Mouse (Mus musculus) gastrocnemius, postnatal 25 days (tissue): ENCODE measurements at regions not wholly inside any gene's neighbourhood (a gene's known extent, or its start where the extent isn't known, plus 50 kb on each side); places are given as distances from the start of the nearest gene placed in this dataset.

Experiments used
- DNase-seq: peaks from one replicate; pipeline ENCODE4 v3.0.0; 2022

GRCm38 (mm10) chr3:128113209-128113608, 217.1 kb upstream of the Fam241a start:
- DNase-seq: no peak

- DNase-seq: no peak
These were observed 214.3 kb upstream of the Fam241a start for GRCm38 (mm10) chr3:128110406-128110805.

GRCm38 (mm10) chr3:128104516-128104915, 208.4 kb upstream of the Fam241a start:
- DNase-seq: no peak

- no peak for DNase-seq
These were observed 196.9 kb upstream of the Fam241a start for GRCm38 (mm10) chr3:128093046-128093445.

- DNase-seq: no peak
These were observed 192.1 kb upstream of the Fam241a start for GRCm38 (mm10) chr3:128088207-128088606.

GRCm38 (mm10) chr3:128087163-128087562, 191.0 kb upstream of the Fam241a start:
- no peak for DNase-seq

- DNase-seq: no peak
These were observed 186.3 kb upstream of the Fam241a start for GRCm38 (mm10) chr3:128082463-128082862.

- DNase-seq: no peak
These were observed 185.3 kb upstream of the Fam241a start for GRCm38 (mm10) chr3:128081430-128081829.

- no peak for DNase-seq
These were observed 171.7 kb upstream of the Fam241a start for GRCm38 (mm10) chr3:128067861-128068260.

- DNase-seq: no peak
These were observed 157.9 kb upstream of the Fam241a start for GRCm38 (mm10) chr3:128054031-128054430.

GRCm38 (mm10) chr3:128043709-128044108, 147.6 kb upstream of the Fam241a start:
- DNase-seq: no peak

GRCm38 (mm10) chr3:128040407-128041115, 144.4 kb upstream of the Fam241a start:
- DNase-seq: no peak

- no peak for DNase-seq
These were observed 143.1 kb upstream of the Fam241a start for GRCm38 (mm10) chr3:128039185-128039584.

GRCm38 (mm10) chr3:128036538-128036937, 140.4 kb upstream of the Fam241a start:
- no peak for DNase-seq

- DNase-seq: no peak
These were observed 134.2 kb upstream of the Fam241a start for GRCm38 (mm10) chr3:128030352-128030751.

GRCm38 (mm10) chr3:128029565-128029915, 133.4 kb upstream of the Fam241a start:
- DNase-seq: no peak

GRCm38 (mm10) chr3:128028856-128029564, 132.9 kb upstream of the Fam241a start:
- no peak for DNase-seq

GRCm38 (mm10) chr3:128024856-128025255, 128.7 kb upstream of the Fam241a start:
- DNase-seq: no peak

- no peak for DNase-seq
These were observed 118.8 kb upstream of the Fam241a start for GRCm38 (mm10) chr3:128014909-128015308.

- DNase-seq: no peak
These were observed 106.9 kb upstream of the Fam241a start for GRCm38 (mm10) chr3:128002905-128003641.

- no peak for DNase-seq
These were observed 105.9 kb upstream of the Fam241a start for GRCm38 (mm10) chr3:128001924-128002501.

- DNase-seq: no peak
These were observed 99.6 kb upstream of the Fam241a start for GRCm38 (mm10) chr3:127995678-127996077.

GRCm38 (mm10) chr3:127987583-127987982, 91.5 kb upstream of the Fam241a start:
- no peak for DNase-seq
